Mouse (Mus musculus): ENCODE data around the gene Msh5. TPM values are rescaled to one million over a fixed set of nuclear protein-coding genes. Genes with fewer than 3 reads are reported as not detected.
A peak's percentile ranks its signal among the peaks of the same experiment; 100 is the strongest.
"Not testable (repeated sequence)": the region's sequence is repeated elsewhere in the genome, so short reads cannot be mapped to it uniquely, and the experiment has no call there.

Msh5 gene
- polyA plus RNA-seq, 1 experiment, result 6.0 TPM

DNA sequence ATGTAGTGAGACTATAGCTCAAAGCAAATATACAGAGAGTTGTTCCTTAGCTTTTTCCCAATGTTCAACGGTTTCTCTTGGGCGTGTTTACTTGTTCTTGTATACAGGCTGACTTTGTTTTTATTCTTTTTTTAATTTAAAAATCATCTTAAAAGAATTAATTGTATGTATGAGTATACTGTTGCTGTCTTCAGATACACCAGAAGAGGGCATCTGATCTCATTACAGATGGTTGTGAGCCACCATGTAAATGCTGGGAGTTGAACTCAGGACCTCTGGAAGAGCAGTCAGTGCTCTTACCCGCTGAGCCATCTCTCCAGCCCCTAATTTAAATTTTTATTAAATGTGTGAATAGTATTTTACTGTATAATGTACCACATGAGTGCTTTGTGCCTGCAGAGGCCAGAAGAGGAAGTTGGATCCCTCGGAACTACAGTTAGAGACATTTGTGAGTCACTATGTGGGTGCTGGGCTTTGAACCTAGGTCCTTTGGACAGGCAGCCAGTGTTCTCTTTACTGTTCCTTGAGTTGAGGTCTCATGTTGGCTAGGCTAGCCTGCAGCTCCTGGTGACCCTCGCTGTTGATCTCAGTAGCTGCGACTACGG, 39.1 kb downstream of the Msh5 start:
- 90% methylated on average over 7 of the region's 7 CpGs for WGBS
- H3K4me1 ChIP-seq (ENCODE audit: control insufficient read depth, insufficient read depth, low read length), result peaks cover 4% of the 10 kb centered on the region
- TF ChIP-seq CTCF (IDR thresholded peaks at IDR 0.05; ENCODE audit: insufficient read depth, low read length) (no peak), POLR2A (IDR thresholded peaks at IDR 0.05; ENCODE audit: borderline replicate concordance, extremely low read depth, low read depth, low read length) (no peak)
- no peak for DNase-seq
- H3K4me3 ChIP-seq (replicated peaks; ENCODE audit: extremely low read depth, low read depth, low read length), result no peak overlapping the region

DNA sequence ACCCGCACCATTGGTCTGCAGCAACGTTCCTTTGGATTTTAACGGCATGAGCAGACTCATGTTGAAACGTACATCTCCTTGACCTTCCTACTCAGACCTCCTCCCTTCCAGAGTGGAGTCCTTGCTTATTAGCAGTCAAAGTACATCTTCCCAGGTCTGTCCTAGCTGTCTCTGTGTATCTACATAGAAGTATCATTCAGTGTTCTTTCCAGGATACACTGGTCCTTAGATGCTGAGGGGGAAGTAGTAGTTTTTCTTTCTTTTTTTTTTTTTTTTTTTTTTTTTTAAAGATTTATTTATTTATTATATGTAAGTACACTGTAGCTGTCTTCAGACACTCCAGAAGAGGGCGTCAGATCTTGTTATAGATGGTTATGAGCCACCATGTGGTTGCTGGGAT, 40.6 kb downstream of the Msh5 start:
- not testable (repeated sequence) for H3K4me3 ChIP-seq (replicated peaks; ENCODE audit: extremely low read depth, low read depth, low read length); DNase-seq; H3K4me1 ChIP-seq (ENCODE audit: control insufficient read depth, insufficient read depth, low read length)
- 98% methylated on average over 5 of the region's 5 CpGs for WGBS

DNA sequence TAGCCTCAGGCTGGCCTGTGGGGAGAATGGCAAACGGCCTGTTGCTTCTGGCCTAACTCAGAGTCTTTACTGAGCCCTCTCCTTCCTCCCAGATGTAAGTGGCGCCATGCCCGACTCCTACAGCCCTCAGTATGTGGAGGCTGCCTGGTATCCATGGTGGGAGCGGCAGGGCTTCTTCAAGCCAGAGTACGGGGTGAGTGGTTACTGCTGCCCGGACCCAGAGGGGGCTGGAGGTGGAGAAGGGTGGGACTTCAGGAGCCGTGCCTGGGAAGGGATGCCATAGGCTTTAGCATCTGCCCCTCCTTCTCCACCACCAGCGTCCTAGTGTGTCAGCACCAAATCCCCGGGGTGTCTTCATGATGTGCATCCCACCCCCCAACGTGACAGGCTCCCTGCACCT, 41.4 kb downstream of the Msh5 start:
- TF ChIP-seq CTCF (IDR thresholded peaks at IDR 0.05; ENCODE audit: insufficient read depth, low read length), result no peak
- TF ChIP-seq POLR2A (IDR thresholded peaks at IDR 0.05; ENCODE audit: borderline replicate concordance, extremely low read depth, low read depth, low read length), result no peak
- Histone ChIP-seq H3K4me3 (replicated peaks; ENCODE audit: extremely low read depth, low read depth, low read length) (no peak overlapping the region), H3K4me1 (ENCODE audit: control insufficient read depth, insufficient read depth, low read length) (peaks cover 8% of the 10 kb centered on the region)
- no peak for DNase-seq
- 95% methylated on average over 10 of the region's 10 CpGs for WGBS

- Histone ChIP-seq H3K4me1 (ENCODE audit: control insufficient read depth, insufficient read depth, low read length) (peaks cover 8% of the 10 kb centered on the region), H3K4me3 (replicated peaks; ENCODE audit: extremely low read depth, low read depth, low read length) (no peak overlapping the region)
- 95% methylated on average over 17 of the region's 17 CpGs for WGBS
- TF ChIP-seq CTCF (IDR thresholded peaks at IDR 0.05; ENCODE audit: insufficient read depth, low read length), result no peak
- DNase-seq, result no peak
Measured at GRCm38 (mm10) chr17:35004075-35004717, 42.3 kb downstream of the Msh5 start.

- Histone ChIP-seq H3K4me3 (replicated peaks; ENCODE audit: extremely low read depth, low read depth, low read length) (no peak overlapping the region), H3K4me1 (ENCODE audit: control insufficient read depth, insufficient read depth, low read length) (peaks cover 8% of the 10 kb centered on the region)
- 52% methylated on average over 9 of the region's 9 CpGs for WGBS
- DNase-seq, result no peak
- TF ChIP-seq POLR2A (IDR thresholded peaks at IDR 0.05; ENCODE audit: borderline replicate concordance, extremely low read depth, low read depth, low read length) (no peak), CTCF (IDR thresholded peaks at IDR 0.05; ENCODE audit: insufficient read depth, low read length) (no peak)
Measured at GRCm38 (mm10) chr17:35003022-35003838, 43.3 kb downstream of the Msh5 start.

GRCm38 (mm10) chr17:35002153-35002865, 44.2 kb downstream of the Msh5 start:
- Histone ChIP-seq H3K4me3 (replicated peaks; ENCODE audit: extremely low read depth, low read depth, low read length) (peak overlapping the region; percentile 78), H3K4me1 (ENCODE audit: control insufficient read depth, insufficient read depth, low read length) (peaks cover 8% of the 10 kb centered on the region)
- WGBS, result 10% methylated on average over 12 of the region's 12 CpGs
- TF ChIP-seq CTCF (IDR thresholded peaks at IDR 0.05; ENCODE audit: insufficient read depth, low read length), result no peak
- TF ChIP-seq POLR2A (IDR thresholded peaks at IDR 0.05; ENCODE audit: borderline replicate concordance, extremely low read depth, low read depth, low read length), result no peak
- DNase-seq, result no peak

GRCm38 (mm10) chr17:35001452-35002152, 44.9 kb downstream of the Msh5 start:
- Histone ChIP-seq H3K4me3 (replicated peaks; ENCODE audit: extremely low read depth, low read depth, low read length) (peak overlapping the region; percentile 78), H3K4me1 (ENCODE audit: control insufficient read depth, insufficient read depth, low read length) (peaks cover 8% of the 10 kb centered on the region)
- WGBS, result under 1% methylated on average over 35 of the region's 35 CpGs
- no peak for DNase-seq
- no peak for TF ChIP-seq POLR2A (IDR thresholded peaks at IDR 0.05; ENCODE audit: borderline replicate concordance, extremely low read depth, low read depth, low read length)
- TF ChIP-seq CTCF (IDR thresholded peaks at IDR 0.05; ENCODE audit: insufficient read depth, low read length), result no peak

GRCm38 (mm10) chr17:35000717-35001451, 45.7 kb downstream of the Msh5 start, which contains the start of gene Vars:
TSS of gene Vars (plus strand) at chr17:35000987.
- WGBS, result under 1% methylated on average over 82 of the region's 83 CpGs
- Histone ChIP-seq H3K4me1 (ENCODE audit: control insufficient read depth, insufficient read depth, low read length) (peaks cover 8% of the 10 kb centered on the region), H3K4me3 (replicated peaks; ENCODE audit: extremely low read depth, low read depth, low read length) (peak within 1 kb of the TSS; percentile 78)
- TF ChIP-seq POLR2A (IDR thresholded peaks at IDR 0.05; ENCODE audit: borderline replicate concordance, extremely low read depth, low read depth, low read length) (peak; percentile 45; the same call in 1 of the 2 replicates), CTCF (IDR thresholded peaks at IDR 0.05; ENCODE audit: insufficient read depth, low read length) (no peak)
- peak; percentile 90 for DNase-seq

DNA sequence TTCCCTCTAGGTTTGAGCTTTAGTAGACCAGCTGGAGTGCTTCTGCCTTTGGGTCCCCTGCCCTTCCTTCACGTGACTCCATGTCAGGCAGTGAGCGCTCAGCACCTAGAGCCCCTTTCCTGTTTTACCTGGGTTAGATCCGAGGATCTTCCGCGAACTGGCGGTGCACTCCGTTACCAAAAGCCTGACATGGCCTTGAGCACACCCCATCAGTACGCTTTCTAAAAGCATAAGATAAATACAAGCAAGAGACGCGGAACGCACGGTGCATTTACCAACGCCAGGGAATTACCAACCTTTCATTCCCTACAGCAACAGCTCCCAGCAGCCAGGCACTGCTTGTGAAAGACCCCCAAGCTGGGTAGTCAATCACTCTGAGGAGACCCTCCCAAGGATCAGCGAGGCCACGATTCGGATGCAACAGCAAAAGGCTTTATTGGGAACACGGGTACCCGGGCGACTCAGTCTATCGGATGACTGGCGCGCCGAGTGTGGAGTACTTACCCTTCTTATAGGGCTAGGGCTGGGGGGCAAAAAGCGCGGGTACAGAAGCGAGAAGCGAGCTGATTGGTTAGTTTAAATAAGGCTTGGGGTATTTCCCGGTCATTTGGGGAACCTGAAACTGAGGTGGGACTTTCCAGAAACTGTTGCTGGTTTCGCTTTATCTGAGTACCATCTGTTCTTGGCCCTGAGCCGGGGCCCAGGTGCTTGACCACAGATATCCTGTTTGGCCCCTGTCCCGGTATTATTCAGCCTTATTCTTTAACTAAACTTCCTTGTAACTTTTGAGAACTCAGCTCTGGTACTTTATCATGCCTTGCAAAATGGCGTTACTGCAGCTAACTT, 46.5 kb downstream of the Msh5 start:
- H3K4me3 ChIP-seq (replicated peaks; ENCODE audit: extremely low read depth, low read depth, low read length), result peak overlapping the region; percentile 78
- 4% methylated on average over 30 of the region's 32 CpGs for WGBS
- not testable (repeated sequence) for DNase-seq; H3K4me1 ChIP-seq (ENCODE audit: control insufficient read depth, insufficient read depth, low read length)
